Mouse (Mus musculus) brain, embryonic 14.5 days (tissue): ENCODE measurements at regions not wholly inside any gene's neighbourhood (a gene's known extent, or its start where the extent isn't known, plus 50 kb on each side); places are given as distances from the start of the nearest gene placed in this dataset.

ENCODE experiments used
- DNase-seq: peaks from one replicate; pipeline ENCODE4 v3.0.0-alpha.2; 2011; ENCODE audit warnings: low read depth
- CTCF ChIP-seq: fragments of 200-500 bp; IDR thresholded peaks from 2 replicates; pipeline ENCODE4 v1.5.1; 2012; ENCODE audit warnings: inconsistent platforms, mild to moderate bottlenecking, moderate library complexity, borderline replicate concordance; ENCODE audit not compliant: insufficient read depth, insufficient read length; ENCODE audit errors: extremely low read depth
- POLR2A ChIP-seq: fragments of 200-500 bp; IDR thresholded peaks from 2 replicates; pipeline ENCODE4 v1.6.1; 2012; ENCODE audit warnings: mild to moderate bottlenecking, inconsistent platforms, borderline replicate concordance; ENCODE audit not compliant: poor library complexity, insufficient read depth, insufficient read length, severe bottlenecking; ENCODE audit errors: extremely low read depth

- no peak for DNase-seq
- TF ChIP-seq CTCF (no peak), POLR2A (no peak)
These were observed 218.8 kb downstream of the Ktn1 start for GRCm38 (mm10) chr14:47867017-47867416.

GRCm38 (mm10) chr14:47868258-47868780, 220.1 kb downstream of the Ktn1 start:
- TF ChIP-seq CTCF (no peak), POLR2A (no peak)
- DNase-seq: no peak

GRCm38 (mm10) chr14:47876585-47876984, 228.3 kb downstream of the Ktn1 start:
- no peak for DNase-seq
- TF ChIP-seq CTCF (no peak), POLR2A (no peak)

- DNase-seq: no peak
These were observed 228.9 kb downstream of the Ktn1 start for GRCm38 (mm10) chr14:47877167-47877566.

GRCm38 (mm10) chr14:47877771-47878443, 229.7 kb downstream of the Ktn1 start:
- no peak for DNase-seq
- TF ChIP-seq POLR2A: no peak
- no peak for TF ChIP-seq CTCF

More at GRCm38 (mm10) chr14:47877167-47877566, 228.9 kb downstream of the Ktn1 start:
- no peak for TF ChIP-seq POLR2A
- no peak for TF ChIP-seq CTCF

GRCm38 (mm10) chr14:47885326-47885725, 235.3 kb upstream of the Peli2 start:
- TF ChIP-seq CTCF: no peak
- no peak for TF ChIP-seq POLR2A
- DNase-seq: peak; percentile 72

- peak; percentile 93 for DNase-seq
- TF ChIP-seq CTCF: no peak
- no peak for TF ChIP-seq POLR2A
These were observed 230.1 kb upstream of the Peli2 start for GRCm38 (mm10) chr14:47890251-47891198.

- TF ChIP-seq CTCF (no peak), POLR2A (no peak)
- DNase-seq: no peak
These were observed 224.0 kb upstream of the Peli2 start for GRCm38 (mm10) chr14:47896581-47896980.

- TF ChIP-seq CTCF: no peak
- TF ChIP-seq POLR2A: no peak
- no peak for DNase-seq
These were observed 222.6 kb upstream of the Peli2 start for GRCm38 (mm10) chr14:47897907-47898530.

- TF ChIP-seq POLR2A (no peak), CTCF (no peak)
- no peak for DNase-seq
These were observed 222.0 kb upstream of the Peli2 start for GRCm38 (mm10) chr14:47898605-47899004.

- DNase-seq: peak; percentile 50
- TF ChIP-seq CTCF (no peak), POLR2A (no peak)
These were observed 215.3 kb upstream of the Peli2 start for GRCm38 (mm10) chr14:47905334-47905733.

GRCm38 (mm10) chr14:47909129-47909528, 211.5 kb upstream of the Peli2 start:
- TF ChIP-seq CTCF (no peak), POLR2A (no peak)
- DNase-seq: no peak
